Mouse (Mus musculus) midbrain, embryonic 16.5 days (tissue): ENCODE data around the gene Arhgef3. TPM values are rescaled to one million over a fixed set of nuclear protein-coding genes. Genes with fewer than 3 reads are reported as not detected.

ENCODE experiments used
- ATAC-seq: fragments of 200-750 bp; cut with Nextera tagmentation; 2 replicates; pipeline ENCODE4 v1.8.0; 2017; ENCODE audit warnings: moderate TSS enrichment
- H3K27ac ChIP-seq: fragments of 300-500 bp; sonication (generic); 2 replicates; pipeline ENCODE4 v1.5.1; 2014; ENCODE audit warnings: mild to moderate bottlenecking, low read length, mixed read lengths
- H3K27me3 ChIP-seq: fragments of 300-500 bp; sonication (generic); 2 replicates; pipeline ENCODE4 v1.6.1; 2014; ENCODE audit warnings: low read depth, low read length, mixed read lengths; ENCODE audit not compliant: control insufficient read depth, insufficient read depth
- H3K36me3 ChIP-seq: fragments of 300-500 bp; sonication (generic); 2 replicates; pipeline ENCODE4 v1.6.1; 2014; ENCODE audit warnings: mild to moderate bottlenecking, low read length, moderate library complexity, mixed read lengths; ENCODE audit not compliant: control insufficient read depth, insufficient read depth
- H3K4me1 ChIP-seq: fragments of 300-500 bp; sonication (generic); 2 replicates; pipeline ENCODE4 v1.6.1; 2014; ENCODE audit warnings: mild to moderate bottlenecking, low read length, mixed read lengths; ENCODE audit not compliant: control insufficient read depth, insufficient read depth
- H3K4me2 ChIP-seq: fragments of 300-500 bp; sonication (generic); 2 replicates; pipeline ENCODE4 v1.6.1; 2014; ENCODE audit warnings: mild to moderate bottlenecking, low read length, mixed read lengths
- H3K4me3 ChIP-seq: fragments of 300-500 bp; sonication (generic); 2 replicates; pipeline ENCODE4 v1.5.1; 2014; ENCODE audit warnings: low read depth, mild to moderate bottlenecking, low read length, moderate library complexity, mixed read lengths
- H3K9ac ChIP-seq: fragments of 300-500 bp; sonication (generic); 2 replicates; pipeline ENCODE4 v1.6.1; 2014; ENCODE audit warnings: low read depth, low read length, mixed read lengths
- H3K9me3 ChIP-seq: fragments of 300-500 bp; sonication (generic); replicated peaks from 2 replicates; pipeline ENCODE4 v1.6.1; 2014; ENCODE audit warnings: mild to moderate bottlenecking, low read length, mixed read lengths; ENCODE audit not compliant: control insufficient read depth, poor library complexity, severe bottlenecking
- WGBS: fragments of 180-500 bp; shearing (Covaris S2); extraction: QIAGEN DNeasy Blood & Tissue Kit; methylation state at CpG from one replicate; pipeline ENCODE4 v1.1.7; 2014; 5-methylcytosine and 5-hydroxymethylcytosine counted together
- polyA plus RNA-seq: library from polyadenylated mRNA; unstranded; fragments of >200 nt; fragmentation: Nextera tagmentation; extraction: Ambion mirVana; gene quantifications from 2 replicates; pipeline ENCODE4 v1.2.1, GENCODE M21; 2015

The Arhgef3 gene
- polyA plus RNA-seq, 1 experiment from 2014 or later: 10.8 TPM

DNA sequence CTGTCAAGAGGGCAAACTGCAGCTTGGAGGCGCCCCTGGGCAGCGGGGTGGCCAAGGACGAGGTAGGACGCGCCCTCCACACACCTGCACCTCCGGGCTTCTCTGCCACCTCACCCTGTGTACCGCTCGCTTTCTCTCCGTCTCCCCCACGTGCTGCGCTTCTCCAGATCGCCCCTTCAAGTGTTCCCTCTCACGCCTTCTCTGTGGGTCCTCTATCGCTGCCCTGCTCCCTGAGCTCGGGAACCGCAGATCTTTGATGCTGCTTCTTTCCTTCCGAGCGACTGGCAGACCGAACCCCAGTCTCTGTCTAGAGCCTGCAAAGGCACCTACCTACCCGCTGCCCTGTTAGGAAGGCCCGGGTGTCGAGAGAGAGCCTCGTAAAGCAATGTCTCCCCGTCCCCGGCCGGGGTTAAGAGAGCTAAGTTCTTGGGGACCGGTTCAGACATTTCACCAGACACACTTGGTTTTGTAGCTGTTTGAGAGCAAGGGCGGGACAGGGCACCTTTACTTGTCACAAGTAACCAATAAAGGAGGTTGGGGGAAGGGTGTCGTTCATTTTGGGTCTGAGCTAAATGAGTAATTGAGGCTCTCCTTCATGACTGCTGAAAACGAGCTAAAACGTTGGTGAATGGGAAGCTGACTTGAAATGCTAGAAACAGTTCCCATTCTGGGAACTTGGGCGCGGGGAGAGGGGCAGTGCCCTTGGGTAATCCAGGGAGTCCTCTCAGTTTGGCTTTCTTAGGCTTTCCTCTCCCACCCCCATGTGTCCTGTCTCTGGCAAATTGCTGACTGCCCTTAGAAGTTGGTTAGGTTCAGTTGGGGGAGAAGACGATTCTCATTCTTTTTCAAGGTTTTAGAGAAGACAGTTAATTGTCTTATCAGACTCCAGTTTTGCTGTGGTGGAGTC, 221.8 kb downstream of the Arhgef3 start:
- Histone ChIP-seq H3K27ac (no peak overlapping the region), H3K36me3 (no peaks in the 10 kb centered on the region), H3K4me2 (peak overlapping the region; percentile 93), H3K4me3 (peak overlapping the region; percentile 63), H3K9me3 (no peaks in the 10 kb centered on the region), H3K9ac (peak overlapping the region; percentile 74), H3K4me1 (peaks cover 7% of the 10 kb centered on the region; the same call in 1 of the 2 replicates), H3K27me3 (peaks cover 8% of the 10 kb centered on the region)
- ATAC-seq: peak; percentile 71
- 3% methylated on average over 34 of the region's 34 CpGs for WGBS

DNA sequence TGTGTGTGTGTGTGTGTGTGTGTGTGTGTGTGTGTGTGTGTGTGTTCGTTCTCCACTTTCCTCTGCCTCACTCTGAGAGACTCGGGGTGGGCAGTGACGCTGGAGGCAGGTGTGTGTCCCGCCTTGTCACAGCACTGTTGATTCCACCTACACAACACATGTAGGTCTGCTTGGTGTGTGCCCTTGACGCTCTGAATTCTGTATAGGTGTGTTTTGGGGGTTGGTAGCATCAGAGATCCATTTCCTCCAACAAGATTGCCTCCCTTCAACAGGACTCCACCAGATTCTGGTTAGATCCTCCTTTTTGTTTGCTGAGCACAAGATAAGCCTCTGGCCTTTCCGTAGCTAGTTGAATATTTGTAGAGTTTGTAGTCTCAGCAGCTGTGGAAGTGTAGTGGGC, 222.5 kb downstream of the Arhgef3 start:
- Histone ChIP-seq H3K27ac (no peak overlapping the region), H3K27me3 (peaks cover 8% of the 10 kb centered on the region), H3K36me3 (no peaks in the 10 kb centered on the region), H3K4me1 (peaks cover 7% of the 10 kb centered on the region; the same call in 1 of the 2 replicates), H3K4me3 (peak overlapping the region; percentile 63), H3K9ac (no peak overlapping the region), H3K4me2 (peak overlapping the region; percentile 93), H3K9me3 (no peaks in the 10 kb centered on the region)
- whole genome bisulfite sequencing: 72% methylated on average over 6 of the region's 6 CpGs
- no peak for ATAC-seq

DNA sequence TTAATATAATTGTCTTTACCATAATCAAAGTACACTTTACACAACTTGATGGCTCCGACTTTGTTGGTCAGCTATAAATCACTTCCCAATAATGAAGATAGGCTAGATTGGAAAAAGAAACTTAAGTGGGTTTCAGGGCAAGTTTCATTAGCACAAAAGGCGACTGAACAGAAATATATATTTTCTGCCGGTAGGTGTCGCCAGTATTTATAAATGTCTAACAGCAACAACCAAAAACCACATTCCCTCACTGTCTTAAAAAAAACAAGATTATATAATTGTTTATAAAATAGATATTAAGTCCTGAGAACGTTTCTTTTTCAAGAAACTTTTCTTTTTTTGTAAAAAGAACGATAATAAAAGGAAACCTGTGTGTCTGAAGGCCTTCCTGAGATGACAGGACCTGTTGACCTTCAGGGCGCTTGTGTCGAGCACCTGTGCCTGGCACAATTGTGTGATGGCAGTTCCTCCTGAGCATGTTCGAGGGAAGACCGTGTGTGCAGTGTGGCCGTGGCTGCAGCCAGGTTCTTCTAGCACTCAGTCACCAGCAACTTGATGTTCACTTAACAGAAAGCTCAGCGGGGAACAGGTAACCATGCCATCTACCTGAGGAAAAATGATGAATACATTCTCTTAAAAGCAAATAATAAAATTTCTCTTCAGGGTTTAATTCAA, 223.5 kb downstream of the Arhgef3 start:
- Histone ChIP-seq H3K27ac (no peak overlapping the region), H3K4me1 (peaks cover 7% of the 10 kb centered on the region; the same call in 1 of the 2 replicates), H3K9me3 (no peaks in the 10 kb centered on the region), H3K4me2 (no peak overlapping the region), H3K36me3 (no peaks in the 10 kb centered on the region), H3K9ac (no peak overlapping the region), H3K27me3 (peaks cover 8% of the 10 kb centered on the region), H3K4me3 (no peak overlapping the region)
- no peak for ATAC-seq
- WGBS: 36% methylated on average over 12 of the region's 12 CpGs

DNA sequence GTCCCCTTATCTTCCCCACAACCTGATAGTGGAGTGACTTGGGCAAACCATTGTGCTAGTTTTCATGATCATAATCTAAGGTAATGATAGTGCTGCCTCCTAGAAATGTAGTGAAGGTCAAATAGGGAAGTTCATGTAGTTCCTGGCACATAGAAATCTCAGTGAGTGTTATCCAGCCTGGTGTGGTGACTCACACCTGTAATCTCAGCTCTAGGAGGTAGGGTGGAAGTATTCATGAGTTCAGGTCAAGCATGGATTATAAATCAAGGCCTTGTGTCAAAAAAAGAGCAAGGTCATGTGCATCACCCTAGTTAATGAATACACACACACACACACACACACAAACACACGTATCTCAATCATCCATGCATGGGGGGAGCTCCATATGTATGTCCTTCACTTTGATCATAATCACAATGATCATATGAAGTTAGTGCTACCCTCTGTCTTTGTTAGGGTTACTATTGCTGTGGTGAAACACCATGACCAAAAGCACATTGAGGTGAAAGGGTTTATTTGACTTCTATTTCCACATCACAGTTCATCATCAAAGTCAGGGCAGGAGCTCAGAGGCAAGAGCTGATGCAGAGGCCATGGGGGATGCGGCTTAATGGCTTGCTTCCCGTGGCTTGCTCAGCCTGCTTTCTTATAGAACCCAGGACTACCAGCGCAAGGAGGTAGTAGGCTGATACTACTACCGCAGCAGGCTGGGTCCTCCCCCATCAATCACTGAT, 226.2 kb downstream of the Arhgef3 start:
- no peak for ATAC-seq
- Histone ChIP-seq H3K4me3 (no peak overlapping the region), H3K36me3 (no peaks in the 10 kb centered on the region), H3K27me3 (peaks cover 8% of the 10 kb centered on the region), H3K4me2 (no peak overlapping the region), H3K4me1 (peaks cover 6% of the 10 kb centered on the region; the same call in 1 of the 2 replicates), H3K9ac (no peak overlapping the region), H3K9me3 (no peaks in the 10 kb centered on the region), H3K27ac (no peak overlapping the region)
- WGBS: 82% methylated on average over 5 of the region's 5 CpGs

GRCm38 (mm10) chr14:27341486-27341885, 226.8 kb downstream of the Arhgef3 start:
- H3K4me1 ChIP-seq: peaks cover under 1% of the 10 kb centered on the region; the same call in 1 of the 2 replicates
- WGBS: 92% methylated on average over 5 of the region's 5 CpGs

GRCm38 (mm10) chr14:27342451-27342850, 227.8 kb downstream of the Arhgef3 start:
- WGBS: 91% methylated on average over 2 of the region's 2 CpGs

More at GRCm38 (mm10) chr14:27341486-27341885, 226.8 kb downstream of the Arhgef3 start:
- no peak overlapping the region for H3K4me3 ChIP-seq
- peaks cover 8% of the 10 kb centered on the region for H3K27me3 ChIP-seq
- no peak overlapping the region for H3K27ac ChIP-seq
- ATAC-seq: no peak
- H3K9ac ChIP-seq: no peak overlapping the region
- H3K4me2 ChIP-seq: no peak overlapping the region
- no peaks in the 10 kb centered on the region for H3K9me3 ChIP-seq
- no peaks in the 10 kb centered on the region for H3K36me3 ChIP-seq

DNA sequence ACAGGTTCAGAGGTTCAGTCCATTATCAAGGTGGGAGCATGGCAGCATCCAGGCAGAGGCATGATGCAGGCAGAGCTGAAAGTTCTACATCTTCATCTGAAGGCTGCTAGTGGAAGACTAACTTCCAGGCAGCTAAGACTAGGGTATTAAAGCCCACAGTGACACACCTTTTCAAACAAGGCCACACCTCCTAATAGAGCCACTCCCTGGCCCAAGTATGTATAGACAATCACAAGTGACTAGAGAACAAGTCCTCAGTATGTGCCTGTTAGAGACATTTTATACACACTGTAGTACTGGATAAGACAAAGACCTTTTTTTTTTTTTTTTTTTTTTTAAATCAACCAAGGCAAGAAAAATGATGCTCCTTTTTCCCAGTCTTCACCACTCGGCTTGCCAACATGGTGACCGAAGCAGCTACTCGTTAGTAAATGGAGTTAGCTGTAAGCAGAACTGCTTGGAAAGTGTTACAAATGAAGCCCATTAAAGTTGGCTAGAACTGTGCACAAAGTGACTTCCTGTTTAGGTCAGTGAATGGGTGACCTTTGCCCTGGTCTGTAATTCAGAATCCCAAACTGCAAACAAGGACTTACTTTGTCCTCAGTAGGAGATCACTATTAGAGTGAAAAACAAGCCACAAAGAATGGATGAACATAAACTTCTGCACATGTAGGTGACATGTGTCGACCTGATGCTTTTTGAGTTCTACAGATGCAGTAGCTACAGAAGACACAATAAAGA, 229.7 kb downstream of the Arhgef3 start:
- ATAC-seq: no peak
- H3K9me3 ChIP-seq: no peaks in the 10 kb centered on the region
- 81% methylated on average over 4 of the region's 4 CpGs for WGBS

More at GRCm38 (mm10) chr14:27342451-27342850, 227.8 kb downstream of the Arhgef3 start:
- no peaks in the 10 kb centered on the region for H3K36me3 ChIP-seq
- H3K27me3 ChIP-seq: peaks cover under 1% of the 10 kb centered on the region
- H3K9ac ChIP-seq: no peak overlapping the region
- H3K4me1 ChIP-seq: no peaks in the 10 kb centered on the region
- no peaks in the 10 kb centered on the region for H3K9me3 ChIP-seq
- H3K27ac ChIP-seq: no peak overlapping the region
- ATAC-seq: no peak
- H3K4me3 ChIP-seq: no peak overlapping the region
- no peak overlapping the region for H3K4me2 ChIP-seq

More for the DNA sequence above, 229.7 kb downstream of the Arhgef3 start:
- Histone ChIP-seq H3K27me3 (no peaks in the 10 kb centered on the region), H3K4me2 (no peak overlapping the region), H3K36me3 (no peaks in the 10 kb centered on the region), H3K4me1 (no peaks in the 10 kb centered on the region), H3K9ac (no peak overlapping the region), H3K27ac (no peak overlapping the region), H3K4me3 (no peak overlapping the region)
